Mouse (Mus musculus): Measurements from ENCODE around the gene Maml3. TPM values are rescaled to one million over a fixed set of nuclear protein-coding genes. Genes with fewer than 3 reads are reported as not detected.
A peak's percentile ranks its signal among the peaks of the same experiment; 100 is the strongest.

Maml3 gene
- polyA plus RNA-seq, 1 experiment = 3.1 TPM

DNA sequence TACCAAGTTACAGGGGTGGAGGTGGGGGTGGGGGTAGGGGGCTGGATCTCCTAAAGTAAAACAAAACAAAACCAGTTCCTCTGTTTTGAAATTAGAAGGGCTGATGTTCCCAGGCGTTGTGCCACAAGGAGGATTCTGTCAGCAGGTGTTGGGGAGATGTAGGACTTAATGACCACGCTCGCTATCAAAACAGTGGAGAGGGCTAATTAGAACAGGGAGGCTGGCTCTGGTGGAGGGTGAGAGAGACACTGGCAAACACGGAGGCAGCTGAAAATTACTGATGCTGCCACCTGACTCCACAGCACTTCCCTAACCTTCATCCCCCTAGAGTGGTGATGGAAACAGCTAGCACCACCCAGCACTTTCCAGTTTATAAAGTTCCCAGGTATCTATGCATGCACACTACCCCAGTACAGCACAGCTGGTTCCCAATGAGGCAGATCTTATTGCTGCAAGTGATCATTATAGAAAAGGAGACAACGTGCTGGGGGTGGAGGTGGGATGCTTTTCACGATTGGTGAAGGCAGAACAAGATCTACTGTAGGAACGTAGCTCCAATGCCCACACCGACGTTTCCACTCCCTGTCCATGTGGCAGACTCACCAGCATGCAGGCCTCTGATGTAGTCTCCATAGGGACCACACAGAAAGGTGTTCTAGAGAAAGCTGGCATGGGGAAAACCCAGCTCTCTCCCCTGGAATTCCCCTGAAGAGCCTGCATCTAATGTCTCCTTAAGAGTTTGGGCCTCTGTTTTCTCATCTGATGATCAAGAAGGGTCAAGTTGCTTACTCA, 332.8 kb downstream of the Maml3 start:
- Histone ChIP-seq H3K79me2 (ENCODE audit: control insufficient read depth, insufficient read depth) (no peaks in the 10 kb centered on the region), H3K4me3 (no peak overlapping the region), H3ac (ENCODE audit: control insufficient read depth, insufficient read length) (no peak overlapping the region), H3K27me3 (ENCODE audit: control insufficient read depth, insufficient read depth, insufficient read length) (no peaks in the 10 kb centered on the region), H3K36me3 (ENCODE audit: control insufficient read depth, insufficient read depth) (no peaks in the 10 kb centered on the region), H3K4me2 (ENCODE audit: low read depth) (no peak overlapping the region)
- no peak for TF ChIP-seq E2F4 (IDR thresholded peaks at IDR 0.05; ENCODE audit: insufficient read depth)
- TF ChIP-seq CEBPB (IDR thresholded peaks at IDR 0.05; ENCODE audit: insufficient read depth, poor library complexity, severe bottlenecking) = no peak
- no peak for TF ChIP-seq MYOD1 (IDR thresholded peaks at IDR 0.05; ENCODE audit: control insufficient read depth in 1 of 3, insufficient read length in 2 of 3, low read depth in 2 of 3)
- TF ChIP-seq SRF (IDR thresholded peaks at IDR 0.05; ENCODE audit: control insufficient read depth, insufficient read length, low read depth) = no peak
- no peak for TF ChIP-seq TCF3 (IDR thresholded peaks at IDR 0.05; ENCODE audit: insufficient read length, low read depth)
- no peak for TF ChIP-seq REST (IDR thresholded peaks at IDR 0.05; ENCODE audit: insufficient read depth, insufficient read length)
- TF ChIP-seq MAX (IDR thresholded peaks at IDR 0.05; ENCODE audit: low read depth) = no peak
- no peak for TF ChIP-seq POLR2AphosphoS2 (IDR thresholded peaks at IDR 0.05; ENCODE audit: insufficient read length, low read depth)

DNA sequence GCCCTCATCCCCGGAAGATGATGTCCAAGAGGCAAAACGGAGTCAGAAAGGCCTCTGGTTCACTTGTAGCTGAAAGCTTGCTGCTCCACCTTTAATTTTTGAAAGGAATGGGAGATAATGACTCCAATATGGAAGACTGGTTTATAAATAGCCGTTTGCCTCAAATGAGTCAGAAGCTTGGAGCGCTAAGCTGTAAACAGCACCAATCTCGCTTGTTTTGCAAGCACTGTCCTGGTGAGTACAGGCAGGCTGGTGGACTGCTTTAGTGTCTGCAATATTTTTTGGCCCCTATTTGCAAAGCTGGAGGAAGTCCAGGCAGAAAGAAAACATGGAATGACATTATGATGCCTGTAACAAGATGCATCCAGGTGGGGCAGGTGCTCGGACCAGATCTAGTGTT, 335.7 kb downstream of the Maml3 start:
- Histone ChIP-seq H3K79me2 (ENCODE audit: control insufficient read depth, insufficient read depth) (no peaks in the 10 kb centered on the region), H3K36me3 (ENCODE audit: control insufficient read depth, insufficient read depth) (no peaks in the 10 kb centered on the region), H3ac (ENCODE audit: control insufficient read depth, insufficient read length) (no peak overlapping the region), H3K27me3 (ENCODE audit: control insufficient read depth, insufficient read depth, insufficient read length) (no peaks in the 10 kb centered on the region), H3K4me3 (no peak overlapping the region), H3K4me2 (ENCODE audit: low read depth) (no peak overlapping the region)
- TF ChIP-seq POLR2AphosphoS2 (IDR thresholded peaks at IDR 0.05; ENCODE audit: insufficient read length, low read depth) = no peak
- no peak for TF ChIP-seq SRF (IDR thresholded peaks at IDR 0.05; ENCODE audit: control insufficient read depth, insufficient read length, low read depth)
- no peak for TF ChIP-seq CEBPB (IDR thresholded peaks at IDR 0.05; ENCODE audit: insufficient read depth, poor library complexity, severe bottlenecking)
- TF ChIP-seq MAX (IDR thresholded peaks at IDR 0.05; ENCODE audit: low read depth) = no peak
- no peak for TF ChIP-seq POLR2A (IDR thresholded peaks at IDR 0.05; ENCODE audit: insufficient read length, low read depth)
- TF ChIP-seq E2F4 (IDR thresholded peaks at IDR 0.05; ENCODE audit: insufficient read depth) = no peak
- TF ChIP-seq TCF12 (IDR thresholded peaks at IDR 0.05; ENCODE audit: insufficient read depth, poor library complexity, severe bottlenecking) = no peak
- TF ChIP-seq TCF3 (IDR thresholded peaks at IDR 0.05; ENCODE audit: insufficient read length, low read depth) = no peak
- TF ChIP-seq MYOG (IDR thresholded peaks at IDR 0.05; ENCODE audit: control insufficient read depth in 1 of 3, insufficient read depth in 1 of 3, insufficient read length in 2 of 3, low read depth in 2 of 3) = no peak
- no peak for TF ChIP-seq USF1 (IDR thresholded peaks at IDR 0.05; ENCODE audit: low read depth)
- no peak for TF ChIP-seq REST (IDR thresholded peaks at IDR 0.05; ENCODE audit: insufficient read depth, insufficient read length)
- no peak for TF ChIP-seq MYOD1 (IDR thresholded peaks at IDR 0.05; ENCODE audit: control insufficient read depth in 1 of 3, insufficient read length in 2 of 3, low read depth in 2 of 3)

DNA sequence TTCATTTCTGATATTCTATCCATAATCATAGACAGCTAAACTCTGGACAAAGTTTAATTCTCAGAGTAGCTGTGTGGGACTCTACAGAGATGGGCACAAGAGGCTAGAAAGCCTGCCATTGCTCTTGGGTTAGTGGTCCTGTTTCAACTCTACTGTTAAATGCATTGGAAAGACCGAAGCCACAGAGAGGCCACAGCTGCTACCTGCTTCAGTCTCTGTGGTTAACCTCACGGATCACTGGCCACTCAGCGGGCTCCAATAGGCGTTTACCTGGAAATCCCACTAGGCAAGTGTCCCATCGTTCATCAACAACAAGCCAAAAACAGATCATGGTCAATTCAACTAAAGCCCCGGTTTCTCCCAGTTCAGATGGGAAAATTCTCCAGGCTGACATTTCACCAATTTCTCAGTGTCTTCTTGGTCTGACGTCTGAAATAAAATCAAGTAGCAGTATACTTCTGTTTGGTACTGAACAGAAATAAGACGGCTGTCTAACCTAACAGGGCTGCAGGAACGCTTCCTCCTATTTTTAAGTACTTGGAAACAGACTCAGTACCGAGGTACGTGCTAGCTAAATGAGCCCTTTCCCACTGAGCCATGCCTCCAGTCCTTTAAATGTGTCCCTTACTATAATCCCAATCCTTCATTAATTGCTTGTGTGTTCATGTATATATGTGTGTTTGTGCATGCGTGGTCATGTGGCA, 339.5 kb downstream of the Maml3 start:
- no peak overlapping the region for H3K4me3 ChIP-seq
- H3K27me3 ChIP-seq (ENCODE audit: control insufficient read depth, insufficient read depth, insufficient read length) = no peaks in the 10 kb centered on the region
- TF ChIP-seq CEBPB (IDR thresholded peaks at IDR 0.05; ENCODE audit: insufficient read depth, poor library complexity, severe bottlenecking) = no peak
- peak in 1 of 3 experiments; percentile 7 for TF ChIP-seq MYOD1 (IDR thresholded peaks at IDR 0.05; ENCODE audit: control insufficient read depth in 1 of 3, insufficient read length in 2 of 3, low read depth in 2 of 3)
- no peak for TF ChIP-seq POLR2A (IDR thresholded peaks at IDR 0.05; ENCODE audit: insufficient read length, low read depth)
- no peak overlapping the region for H3K4me2 ChIP-seq (ENCODE audit: low read depth)
- H3K36me3 ChIP-seq (ENCODE audit: control insufficient read depth, insufficient read depth) = no peaks in the 10 kb centered on the region
- H3K79me2 ChIP-seq (ENCODE audit: control insufficient read depth, insufficient read depth) = no peaks in the 10 kb centered on the region
- no peak overlapping the region for H3ac ChIP-seq (ENCODE audit: control insufficient read depth, insufficient read length)

DNA sequence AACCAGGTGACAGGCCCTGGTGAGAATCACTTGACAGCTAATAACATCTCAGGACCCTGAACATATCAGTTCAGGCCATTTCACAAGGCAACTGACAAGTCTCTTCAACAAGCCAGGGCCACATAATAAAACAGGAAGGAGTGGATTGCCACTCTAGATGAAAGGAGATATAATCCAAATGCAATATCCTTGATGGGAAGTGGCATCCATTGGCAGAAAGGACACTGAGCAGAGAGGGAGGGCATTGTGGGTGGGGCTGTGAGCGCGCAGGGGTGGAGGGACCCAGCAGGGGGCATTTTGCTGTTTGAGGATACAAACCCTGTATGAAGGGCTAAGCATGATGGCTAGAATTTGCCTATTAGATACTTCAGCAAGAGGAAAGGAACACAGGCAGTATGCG, 340.7 kb downstream of the Maml3 start:
- no peak for TF ChIP-seq SRF (IDR thresholded peaks at IDR 0.05; ENCODE audit: control insufficient read depth, insufficient read length, low read depth)
- TF ChIP-seq USF1 (IDR thresholded peaks at IDR 0.05; ENCODE audit: low read depth) = no peak
- TF ChIP-seq MAX (IDR thresholded peaks at IDR 0.05; ENCODE audit: low read depth) = no peak
- no peak for TF ChIP-seq TCF3 (IDR thresholded peaks at IDR 0.05; ENCODE audit: insufficient read length, low read depth)
- no peak for TF ChIP-seq TCF12 (IDR thresholded peaks at IDR 0.05; ENCODE audit: insufficient read depth, poor library complexity, severe bottlenecking)
- no peak for TF ChIP-seq MYOD1 (IDR thresholded peaks at IDR 0.05; ENCODE audit: control insufficient read depth in 1 of 3, insufficient read length in 2 of 3, low read depth in 2 of 3)
- TF ChIP-seq REST (IDR thresholded peaks at IDR 0.05; ENCODE audit: insufficient read depth, insufficient read length) = no peak
- no peak for TF ChIP-seq CEBPB (IDR thresholded peaks at IDR 0.05; ENCODE audit: insufficient read depth, poor library complexity, severe bottlenecking)
- no peak for TF ChIP-seq POLR2A (IDR thresholded peaks at IDR 0.05; ENCODE audit: insufficient read length, low read depth)
- TF ChIP-seq E2F4 (IDR thresholded peaks at IDR 0.05; ENCODE audit: insufficient read depth) = no peak
- TF ChIP-seq POLR2AphosphoS2 (IDR thresholded peaks at IDR 0.05; ENCODE audit: insufficient read length, low read depth) = no peak
- no peak for TF ChIP-seq MYOG (IDR thresholded peaks at IDR 0.05; ENCODE audit: control insufficient read depth in 1 of 3, insufficient read depth in 1 of 3, insufficient read length in 2 of 3, low read depth in 2 of 3)
- Histone ChIP-seq H3K4me2 (ENCODE audit: low read depth) (no peak overlapping the region), H3K36me3 (ENCODE audit: control insufficient read depth, insufficient read depth) (no peaks in the 10 kb centered on the region), H3ac (ENCODE audit: control insufficient read depth, insufficient read length) (no peak overlapping the region), H3K4me3 (no peak overlapping the region), H3K27me3 (ENCODE audit: control insufficient read depth, insufficient read depth, insufficient read length) (no peaks in the 10 kb centered on the region), H3K79me2 (ENCODE audit: control insufficient read depth, insufficient read depth) (no peaks in the 10 kb centered on the region)

Measured in myocyte (in vitro differentiated cells).